Mouse (Mus musculus) lung, postnatal 10 days (tissue): ENCODE data around the gene Mkrn2.
A peak's percentile ranks its signal among the peaks of the same experiment; 100 is the strongest.

ENCODE experiments used
- DNase-seq: peaks from one replicate; pipeline ENCODE4 v3.0.0; 2021

Gene Mkrn2

GRCm38 (mm10) chr6:115601715-115602523, at the start of gene Mkrn2:
Gene Mkrn2 (plus strand): TSS chr6:115601902.
- DNase-seq = peak; percentile 91

- DNase-seq = no peak
Observed at GRCm38 (mm10) chr6:115555485-115555884, 46.2 kb upstream of the Mkrn2 start.

GRCm38 (mm10) chr6:115558176-115558575, 43.5 kb upstream of the Mkrn2 start:
- no peak for DNase-seq

- peak; percentile 59 for DNase-seq
Observed at GRCm38 (mm10) chr6:115559651-115560632, 41.8 kb upstream of the Mkrn2 start.

- no peak for DNase-seq
Observed at GRCm38 (mm10) chr6:115565479-115566045, 36.1 kb upstream of the Mkrn2 start.

GRCm38 (mm10) chr6:115574171-115574570, 27.5 kb upstream of the Mkrn2 start:
- no peak for DNase-seq

- no peak for DNase-seq
Observed at GRCm38 (mm10) chr6:115577407-115577806, 24.3 kb upstream of the Mkrn2 start.

GRCm38 (mm10) chr6:115577941-115578340, 23.8 kb upstream of the Mkrn2 start:
- DNase-seq = no peak

GRCm38 (mm10) chr6:115580810-115581209, 20.9 kb upstream of the Mkrn2 start:
- DNase-seq = no peak

GRCm38 (mm10) chr6:115582328-115583115, 19.2 kb upstream of the Mkrn2 start:
- no peak for DNase-seq

GRCm38 (mm10) chr6:115583430-115584125, 18.1 kb upstream of the Mkrn2 start:
- DNase-seq = no peak

- no peak for DNase-seq
Observed at GRCm38 (mm10) chr6:115584176-115584575, 17.5 kb upstream of the Mkrn2 start.

- DNase-seq = no peak
Observed at GRCm38 (mm10) chr6:115586321-115586720, 15.4 kb upstream of the Mkrn2 start.

GRCm38 (mm10) chr6:115591692-115592359, 9.9 kb upstream of the Mkrn2 start:
- no peak for DNase-seq

GRCm38 (mm10) chr6:115592458-115592857, 9.2 kb upstream of the Mkrn2 start, which contains the start of gene Mkrn2os:
Gene Mkrn2os (minus strand): TSS chr6:115592576.
- DNase-seq = no peak

- DNase-seq = no peak
Observed at GRCm38 (mm10) chr6:115593252-115593651, 8.4 kb upstream of the Mkrn2 start.

- no peak for DNase-seq
Observed at GRCm38 (mm10) chr6:115594463-115594862, 7.2 kb upstream of the Mkrn2 start.

- no peak for DNase-seq
Observed at GRCm38 (mm10) chr6:115595667-115596066, 6.0 kb upstream of the Mkrn2 start.

- DNase-seq = peak; percentile 24
Observed at GRCm38 (mm10) chr6:115601322-115601714, 384 bp upstream of the Mkrn2 start.

- no peak for DNase-seq
Observed at GRCm38 (mm10) chr6:115606461-115606860, 4.8 kb downstream of the Mkrn2 start.

- DNase-seq = no peak
Observed at GRCm38 (mm10) chr6:115607429-115607828, 5.7 kb downstream of the Mkrn2 start.
